Mouse (Mus musculus) C2C12 (cell line): Measurements from ENCODE around the gene Gtf2i. TPM values are rescaled to one million over a fixed set of nuclear protein-coding genes. Genes with fewer than 3 reads are reported as not detected.

Experiments
- H3K27me3 ChIP-seq: one replicate; pipeline ENCODE4 v1.6.1; 2011; ENCODE audit not compliant: control insufficient read depth, insufficient read depth, insufficient read length
- H3K36me3 ChIP-seq: one replicate; pipeline ENCODE4 v1.6.1; 2011; ENCODE audit not compliant: control insufficient read depth, insufficient read depth
- H3K4me3 ChIP-seq: one replicate; pipeline ENCODE4 v1.5.1; 2011; ENCODE audit warnings: mild to moderate bottlenecking, control low read depth; ENCODE audit not compliant: poor library complexity, insufficient read depth, severe bottlenecking
- H3K79me2 ChIP-seq: one replicate; pipeline ENCODE4 v1.6.1; 2011; ENCODE audit not compliant: control insufficient read depth, insufficient read depth
- H3K79me3 ChIP-seq: one replicate; pipeline ENCODE4 v1.6.1; 2011; ENCODE audit warnings: low read depth, control low read depth
- H3ac ChIP-seq: one replicate; pipeline ENCODE3; 2011; ENCODE audit warnings: low read depth; ENCODE audit not compliant: control insufficient read depth, insufficient read length
- CEBPB ChIP-seq: IDR thresholded peaks from one replicate; pipeline ENCODE4 v1.6.1; 2011; ENCODE audit warnings: low read depth, mild to moderate bottlenecking, control low read depth, moderate library complexity
- CTCF ChIP-seq: IDR thresholded peaks from one replicate; pipeline ENCODE4 v1.5.1; 2011; ENCODE audit not compliant: control insufficient read depth, insufficient read depth, insufficient read length
- FOSL1 ChIP-seq: IDR thresholded peaks from one replicate; pipeline ENCODE4 v1.8.0; 2011; ENCODE audit warnings: mild to moderate bottlenecking, low read length; ENCODE audit not compliant: poor library complexity, insufficient read depth, severe bottlenecking
- MAX ChIP-seq: IDR thresholded peaks from one replicate; pipeline ENCODE4 v1.6.1; 2011; ENCODE audit warnings: mild to moderate bottlenecking, control low read depth
- MYOD1 ChIP-seq: IDR thresholded peaks from one replicate; pipeline ENCODE4 v1.6.1; 2011; ENCODE audit warnings: low read depth; ENCODE audit not compliant: control insufficient read depth, insufficient read length
- MYOG ChIP-seq: IDR thresholded peaks from one replicate; pipeline ENCODE4 v1.6.1; 2011; ENCODE audit not compliant: control insufficient read depth, insufficient read length; ENCODE audit errors: extremely low read depth
- USF1 ChIP-seq: IDR thresholded peaks from one replicate; pipeline ENCODE4 v1.6.1; 2011; ENCODE audit warnings: low read depth, mild to moderate bottlenecking, control low read depth, moderate library complexity
- polyA plus RNA-seq: library from polyadenylated mRNA; unstranded; fragments of >200 nt; fragmentation: generic; extraction: Trizol; gene quantifications from one replicate; pipeline ENCODE4 v1.2.1, GENCODE M21; 2012; ENCODE audit warnings: missing spikeins

Gene Gtf2i
- polyA plus RNA-seq, 1 experiment = 75.9 TPM

DNA sequence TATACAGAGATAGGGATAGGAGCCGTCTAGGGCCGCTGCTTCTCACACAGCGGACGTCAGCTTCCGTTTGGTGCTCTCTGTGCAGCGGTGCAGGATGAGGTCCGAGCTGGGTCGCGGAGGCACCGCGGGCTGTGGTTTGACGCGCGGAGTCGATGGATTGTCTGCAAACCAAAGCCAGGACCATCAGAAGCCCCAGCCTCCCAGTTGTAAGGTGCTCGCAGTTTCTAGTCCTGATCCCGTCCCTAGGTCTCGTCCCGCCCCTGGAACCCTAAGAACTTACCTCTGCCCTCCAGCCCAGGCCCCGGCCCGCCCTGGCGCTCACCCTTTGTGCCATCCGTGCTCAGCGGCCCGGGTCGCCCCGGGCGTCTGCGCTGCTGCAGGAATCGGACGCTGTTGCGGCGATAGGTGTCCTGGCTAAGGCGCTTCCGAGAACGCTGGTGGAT lies 92.8 kb downstream of the Gtf2i start:
- H3K27me3 ChIP-seq = no peaks in the 10 kb centered on the region
- H3K79me2 ChIP-seq = no peaks in the 10 kb centered on the region
- no peaks in the 10 kb centered on the region for H3K36me3 ChIP-seq
- TF ChIP-seq MYOG (no peak), USF1 (no peak), CTCF (no peak), CEBPB (no peak), MAX (no peak), MYOD1 (no peak), FOSL1 (no peak)
- H3K79me3 ChIP-seq = no peaks in the 10 kb centered on the region
- no peak overlapping the region for H3K4me3 ChIP-seq
- no peak overlapping the region for H3ac ChIP-seq

GRCm38 (mm10) chr5:134221278-134221677 lies 93.3 kb downstream of the Gtf2i start:
- Histone ChIP-seq H3K4me3 (no peak overlapping the region), H3K36me3 (no peaks in the 10 kb centered on the region), H3K79me3 (no peaks in the 10 kb centered on the region), H3ac (no peak overlapping the region), H3K79me2 (no peaks in the 10 kb centered on the region), H3K27me3 (no peaks in the 10 kb centered on the region)
- TF ChIP-seq CEBPB = no peak

DNA sequence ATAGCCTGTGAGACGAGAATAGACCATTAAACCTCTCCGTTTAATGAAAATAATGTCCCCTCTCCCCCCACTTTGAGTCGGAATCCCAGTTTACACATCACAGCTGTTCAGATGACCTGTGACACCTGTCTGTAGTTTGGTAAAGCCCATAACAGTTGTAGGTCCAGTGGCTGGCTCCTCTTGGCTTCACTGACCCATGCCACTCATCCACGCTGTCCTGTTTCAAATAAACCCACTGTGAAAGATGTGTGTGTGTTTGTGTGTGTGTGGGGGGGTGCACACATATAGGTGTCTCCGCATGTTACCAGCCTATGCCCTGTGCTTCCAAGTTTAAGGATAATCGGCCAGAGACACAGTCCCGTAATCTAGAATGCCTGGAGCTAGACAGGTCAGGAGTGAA lies 96.7 kb downstream of the Gtf2i start:
- TF ChIP-seq CEBPB (no peak), USF1 (no peak), CTCF (no peak), MAX (no peak), MYOG (no peak), FOSL1 (no peak), MYOD1 (no peak)
- no peak overlapping the region for H3K4me3 ChIP-seq

GRCm38 (mm10) chr5:134214021-134214806 lies 100.3 kb downstream of the Gtf2i start:
- Histone ChIP-seq H3K79me3 (no peaks in the 10 kb centered on the region), H3K27me3 (no peaks in the 10 kb centered on the region), H3ac (no peak overlapping the region), H3K4me3 (no peak overlapping the region), H3K36me3 (no peaks in the 10 kb centered on the region), H3K79me2 (no peaks in the 10 kb centered on the region)
- TF ChIP-seq MYOG = no peak
- TF ChIP-seq MAX = no peak
- no peak for TF ChIP-seq CTCF
- TF ChIP-seq FOSL1 = no peak
- TF ChIP-seq MYOD1 = no peak

More for the DNA sequence above, 96.7 kb downstream of the Gtf2i start:
- no peak overlapping the region for H3ac ChIP-seq
- H3K79me3 ChIP-seq = no peaks in the 10 kb centered on the region
- no peaks in the 10 kb centered on the region for H3K36me3 ChIP-seq
- no peaks in the 10 kb centered on the region for H3K79me2 ChIP-seq
- H3K27me3 ChIP-seq = no peaks in the 10 kb centered on the region

- H3K36me3 ChIP-seq = no peaks in the 10 kb centered on the region
- H3K79me3 ChIP-seq = no peaks in the 10 kb centered on the region
- no peak overlapping the region for H3K4me3 ChIP-seq
- H3K79me2 ChIP-seq = no peaks in the 10 kb centered on the region
- H3K27me3 ChIP-seq = no peaks in the 10 kb centered on the region
- no peak overlapping the region for H3ac ChIP-seq
- TF ChIP-seq CEBPB = no peak
- no peak for TF ChIP-seq MYOG
- TF ChIP-seq MAX = no peak
- TF ChIP-seq CTCF = no peak
- no peak for TF ChIP-seq MYOD1
- no peak for TF ChIP-seq FOSL1
- TF ChIP-seq USF1 = no peak
Measured at GRCm38 (mm10) chr5:134209931-134210554, 104.5 kb downstream of the Gtf2i start.

GRCm38 (mm10) chr5:134206721-134207120 lies 107.8 kb downstream of the Gtf2i start:
- TF ChIP-seq MAX = no peak
- no peak for TF ChIP-seq FOSL1
- no peak for TF ChIP-seq MYOD1
- TF ChIP-seq USF1 = no peak
- no peak for TF ChIP-seq CTCF
- no peak for TF ChIP-seq CEBPB
- no peaks in the 10 kb centered on the region for H3K79me3 ChIP-seq
- H3K4me3 ChIP-seq = no peak overlapping the region
- H3K36me3 ChIP-seq = no peaks in the 10 kb centered on the region
- H3ac ChIP-seq = no peak overlapping the region
- no peaks in the 10 kb centered on the region for H3K79me2 ChIP-seq
- no peaks in the 10 kb centered on the region for H3K27me3 ChIP-seq
